Mouse (Mus musculus) neutrophil, adult 65 days (primary cell): ENCODE data around the gene Sult1c1. TPM values are rescaled to one million over a fixed set of nuclear protein-coding genes. Genes with fewer than 3 reads are reported as not detected.

Source experiments
- total RNA-seq: library from RNA; stranded (reverse); gene quantifications from 2 replicates; pipeline ENCODE4 v1.2.4, GENCODE M21; 2023

The Sult1c1 gene
- total RNA-seq, result not detected in 2 replicates

DNA sequence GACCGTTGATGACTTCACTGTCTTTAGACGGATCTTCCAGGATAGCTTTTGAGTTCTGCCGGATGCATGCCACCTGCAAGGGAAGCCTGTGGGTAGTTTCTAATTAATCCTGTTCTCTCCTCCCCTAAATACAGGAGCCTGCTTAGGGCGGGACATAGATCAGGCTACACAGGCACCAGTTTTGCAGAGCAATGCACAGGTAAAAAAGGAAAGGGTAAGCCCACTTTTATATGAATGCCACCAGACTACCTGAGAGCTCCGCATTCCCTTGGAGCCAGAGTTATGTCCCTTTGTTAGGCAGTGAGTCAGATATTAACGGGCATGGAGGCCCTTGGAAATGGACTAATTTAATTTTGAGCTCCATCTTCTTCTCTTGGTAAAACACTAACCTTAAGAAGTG, at the start of gene Sult1c1:
Sult1c1 (minus strand) TSS at position 101 of the 400 bp plus-strand sequence.

Other genes starting within 250 kb of the Sult1c1 start
- not detected in 2 replicates for gene Sult1c2, start 144.3 kb downstream of the Sult1c1 start, total RNA-seq